In the genomic region with DNA sequence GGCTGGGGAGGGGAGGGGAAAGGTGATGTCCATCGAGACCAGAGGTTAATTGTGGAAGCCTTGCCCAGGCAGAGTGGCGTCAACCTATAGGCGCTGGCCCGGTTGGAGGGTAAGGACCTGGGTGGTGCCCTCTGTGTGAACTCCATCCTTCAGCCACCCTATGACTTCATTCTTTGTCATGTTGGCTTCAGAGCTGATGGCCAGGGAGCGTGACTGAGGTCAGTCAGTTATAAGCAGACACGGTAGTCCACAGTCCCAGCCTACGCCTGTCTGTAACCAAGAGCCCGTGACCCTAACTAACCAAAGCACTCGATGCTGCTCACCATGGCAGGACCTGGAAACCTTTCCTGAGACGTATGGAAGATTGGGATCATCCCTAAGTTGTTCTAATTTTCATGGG, we compare ENCODE assay signal across 24 mouse cellular contexts. TPM values are rescaled to one million over a fixed set of nuclear protein-coding genes. Genes with fewer than 3 reads are reported as not detected.
DNase-seq lines count a peak whose midpoint lies in the region; ATAC-seq and TF ChIP-seq lines count a peak whose summit lies in the region.
"Had no signal": no experiment of that assay in that cellular context is flagged by ENCODE, and none has a peak within 500 bp of the region (broad histone marks: within the 10 kb centered on the region; RNA-seq: fewer than 3 reads in every experiment).

No protein-coding gene starts in this region.

- in situ Hi-C loops in ES-E14 (cut with MboI; ENCODE audit: low sequenced_read_pairs in 2 of 2, unreplicated experiment in 2 of 2) = no loop called here

- no peak for TF ChIP-seq POLR2A in thymus, adult 2 months (IDR thresholded peaks at IDR 0.05; ENCODE audit: control insufficient read depth, extremely low read depth, insufficient read depth, low read length, poor library complexity)

- H3K4me3 ChIP-seq in hindbrain, embryonic 10.5 days = no peak overlapping the region
- no peak overlapping the region for H3K4me3 ChIP-seq in hindbrain, embryonic 16.5 days (ENCODE audit: low read length)
- H3K4me3 ChIP-seq in kidney, embryonic 16.5 days (ENCODE audit: low read length) = no peak overlapping the region
- no peak overlapping the region for H3K4me3 ChIP-seq in ES-E14 (ENCODE audit: insufficient read depth in 1 of 2, low read depth in 1 of 2, low read length in 2 of 2, poor library complexity in 1 of 2, severe bottlenecking in 1 of 2)
- no peak overlapping the region for H3K4me3 ChIP-seq in stomach, postnatal 0 days (ENCODE audit: low read depth, low read length)
- no peak overlapping the region for H3K4me3 ChIP-seq in thymus, adult 2 months (ENCODE audit: control insufficient read depth, insufficient read depth, low read length)
- H3K4me3 ChIP-seq: embryonic facial prominence, embryonic 10.5 days; embryonic facial prominence, embryonic 13.5 days; erythroblast, embryonic 14.5 days; forebrain, embryonic 12.5 days; forebrain, embryonic 15.5 days; heart, embryonic 10.5 days; hindbrain, embryonic 15.5 days; intestine, embryonic 15.5 days had no signal

- no peak for TF ChIP-seq EP300 in stomach, postnatal 0 days (optimal IDR thresholded peaks at IDR 0.05)

- 60% methylated on average over 10 of the region's 10 CpGs for WGBS in hindbrain, embryonic 10.5 days
- WGBS in hindbrain, embryonic 16.5 days = 65% methylated on average over 10 of the region's 10 CpGs
- WGBS in kidney, embryonic 16.5 days = 61% methylated on average over 10 of the region's 10 CpGs
- WGBS in stomach, postnatal 0 days = 80% methylated on average over 10 of the region's 10 CpGs
- 96% methylated on average over 10 of the region's 10 CpGs for WGBS in thymus, adult 2 months

- DNase-seq in hindbrain, embryonic 10.5 days (ENCODE audit: low spot score) = no peak
- DNase-seq in kidney, postnatal 10 days = no peak
- no peak for DNase-seq in ES-E14 (ENCODE audit: low read depth, low spot score)
- DNase-seq in stomach, postnatal 0 days (ENCODE audit: low spot score) = peak; percentile 38
- DNase-seq in thymus, adult 2 months = no peak
- DNase-seq: adrenal gland, postnatal 10 days; adrenal gland, postnatal 36 days; B cell, adult 2 months; cerebellum, adult 18-20 months; cerebellum, adult 9-10 months; cerebellum, postnatal 14 days; gastrocnemius, postnatal 25 days; heart, adult 18-20 months had no signal

- no peaks in the 10 kb centered on the region for H3K9me3 ChIP-seq in hindbrain, embryonic 10.5 days
- H3K9me3 ChIP-seq in hindbrain, embryonic 16.5 days (ENCODE audit: control insufficient read depth, low read length) = no peaks in the 10 kb centered on the region
- H3K9me3 ChIP-seq in kidney, embryonic 16.5 days (ENCODE audit: low read length) = no peaks in the 10 kb centered on the region
- no peaks in the 10 kb centered on the region for H3K9me3 ChIP-seq in ES-E14 (ENCODE audit: control insufficient read depth, insufficient read depth, low read depth, low read length)
- no peaks in the 10 kb centered on the region for H3K9me3 ChIP-seq in stomach, postnatal 0 days (ENCODE audit: control insufficient read depth, low read length)
- H3K9me3 ChIP-seq: embryonic facial prominence, embryonic 10.5 days; embryonic facial prominence, embryonic 13.5 days; forebrain, embryonic 12.5 days; forebrain, embryonic 15.5 days; heart, embryonic 10.5 days; hindbrain, embryonic 15.5 days; intestine, embryonic 15.5 days had no signal

- H3K4me2 ChIP-seq in hindbrain, embryonic 16.5 days (ENCODE audit: low read length) = no peak overlapping the region
- H3K4me2 ChIP-seq in kidney, embryonic 16.5 days (replicated peaks; ENCODE audit: low read depth, low read length) = no peak overlapping the region
- no peak overlapping the region for H3K4me2 ChIP-seq in stomach, postnatal 0 days (replicated peaks; ENCODE audit: low read depth)
- H3K4me2 ChIP-seq: embryonic facial prominence, embryonic 13.5 days; forebrain, embryonic 12.5 days; forebrain, embryonic 15.5 days; hindbrain, embryonic 15.5 days; intestine, embryonic 15.5 days had no signal

- H3K27me3 ChIP-seq in hindbrain, embryonic 10.5 days (ENCODE audit: insufficient read depth, poor library complexity, severe bottlenecking) = no peaks in the 10 kb centered on the region
- no peaks in the 10 kb centered on the region for H3K27me3 ChIP-seq in hindbrain, embryonic 16.5 days (replicated peaks; ENCODE audit: control insufficient read depth, insufficient read depth, low read length)
- no peaks in the 10 kb centered on the region for H3K27me3 ChIP-seq in kidney, embryonic 16.5 days (ENCODE audit: insufficient read depth, low read length)
- H3K27me3 ChIP-seq in stomach, postnatal 0 days (ENCODE audit: control insufficient read depth, insufficient read depth, low read length) = no peaks in the 10 kb centered on the region
- H3K27me3 ChIP-seq in thymus, adult 2 months (ENCODE audit: control insufficient read depth, insufficient read depth, low read length) = no peaks in the 10 kb centered on the region
- H3K27me3 ChIP-seq: embryonic facial prominence, embryonic 13.5 days; forebrain, embryonic 12.5 days; forebrain, embryonic 15.5 days; hindbrain, embryonic 15.5 days; intestine, embryonic 15.5 days had no signal

- 0 out of 2 replicates have a peak, but pooled peaks cover 12% of the 10 kb centered on the region for H3K36me3 ChIP-seq in hindbrain, embryonic 10.5 days
- peaks cover 3% of the 10 kb centered on the region; the same call in 1 of the 2 replicates for H3K36me3 ChIP-seq in hindbrain, embryonic 16.5 days (ENCODE audit: control insufficient read depth, insufficient read depth, low read length)
- H3K36me3 ChIP-seq in kidney, embryonic 16.5 days (ENCODE audit: insufficient read depth, low read length) = no peaks in the 10 kb centered on the region
- peaks cover 9% of the 10 kb centered on the region; the same call in 1 of the 2 replicates for H3K36me3 ChIP-seq in ES-E14 (ENCODE audit: control insufficient read depth, insufficient read depth, low read length, poor library complexity, severe bottlenecking)
- H3K36me3 ChIP-seq in stomach, postnatal 0 days (ENCODE audit: control insufficient read depth, insufficient read depth, low read length) = no peaks in the 10 kb centered on the region
- H3K36me3 ChIP-seq in thymus, adult 2 months (ENCODE audit: control insufficient read depth, insufficient read depth, low read length) = peaks cover 13% of the 10 kb centered on the region
- H3K36me3 ChIP-seq: embryonic facial prominence, embryonic 10.5 days; embryonic facial prominence, embryonic 13.5 days; forebrain, embryonic 12.5 days; heart, embryonic 10.5 days; hindbrain, embryonic 15.5 days; intestine, embryonic 15.5 days had no signal

- H3K4me1 ChIP-seq in hindbrain, embryonic 10.5 days (replicated peaks) = peaks cover 51% of the 10 kb centered on the region
- peaks cover 10% of the 10 kb centered on the region for H3K4me1 ChIP-seq in hindbrain, embryonic 16.5 days (ENCODE audit: control insufficient read depth, insufficient read depth, low read depth, low read length)
- H3K4me1 ChIP-seq in kidney, embryonic 16.5 days (ENCODE audit: insufficient read depth, low read length) = peaks cover 11% of the 10 kb centered on the region
- peaks cover 7 to 33% of the 10 kb centered on the region in 2 experiments for H3K4me1 ChIP-seq in ES-E14 (ENCODE audit: control insufficient read depth in 2 of 2, insufficient read depth in 2 of 2, low read length in 2 of 2, poor library complexity in 1 of 2)
- H3K4me1 ChIP-seq in stomach, postnatal 0 days (replicated peaks; ENCODE audit: control insufficient read depth, insufficient read depth) = 0 out of 2 replicates have a peak, but pooled peaks cover 3% of the 10 kb centered on the region
- H3K4me1 ChIP-seq in thymus, adult 2 months (replicated peaks; ENCODE audit: control insufficient read depth, insufficient read depth, low read length) = no peaks in the 10 kb centered on the region

- TF ChIP-seq CTCF in stomach, postnatal 0 days (IDR thresholded peaks at IDR 0.05; ENCODE audit: low read depth) = no peak
- TF ChIP-seq CTCF in thymus, adult 2 months (IDR thresholded peaks at IDR 0.05; ENCODE audit: borderline replicate concordance, control insufficient read depth, extremely low read depth, insufficient read depth, low read length, poor library complexity) = no peak

- ATAC-seq in hindbrain, embryonic 16.5 days = no peak
- ATAC-seq in kidney, embryonic 16.5 days (ENCODE audit: low FRiP score, low TSS enrichment) = peak; percentile 49; the same call in 1 of the 2 replicates
- ATAC-seq in stomach, postnatal 0 days (ENCODE audit: low FRiP score, low TSS enrichment) = peak; percentile 67
- ATAC-seq: forebrain, embryonic 15.5 days; intestine, embryonic 15.5 days had no signal

- peak overlapping the region; percentile 70 for H3K27ac ChIP-seq in hindbrain, embryonic 10.5 days
- H3K27ac ChIP-seq in hindbrain, embryonic 16.5 days (ENCODE audit: low read depth, low read length) = no peak overlapping the region
- H3K27ac ChIP-seq in kidney, embryonic 16.5 days (ENCODE audit: low read length) = no peak overlapping the region
- no peak overlapping the region for H3K27ac ChIP-seq in ES-E14 (ENCODE audit: insufficient read depth, low read depth, low read length, poor library complexity, severe bottlenecking)
- no peak overlapping the region; the same call in 1 of the 2 replicates for H3K27ac ChIP-seq in stomach, postnatal 0 days (replicated peaks)
- H3K27ac ChIP-seq in thymus, adult 2 months (ENCODE audit: control insufficient read depth, insufficient read depth, low read length) = no peak overlapping the region
- H3K27ac ChIP-seq: embryonic facial prominence, embryonic 10.5 days; embryonic facial prominence, embryonic 13.5 days; forebrain, embryonic 12.5 days; forebrain, embryonic 15.5 days; heart, embryonic 10.5 days; hindbrain, embryonic 15.5 days; intestine, embryonic 15.5 days had no signal

- no peak overlapping the region for H3K9ac ChIP-seq in hindbrain, embryonic 16.5 days (ENCODE audit: low read depth, low read length)
- no peak overlapping the region for H3K9ac ChIP-seq in kidney, embryonic 16.5 days (replicated peaks; ENCODE audit: low read length)
- H3K9ac ChIP-seq in ES-E14 (ENCODE audit: insufficient read depth, low read depth, low read length, poor library complexity, severe bottlenecking) = 0 out of 2 replicates have a peak overlapping the region, but pooled peaks have one; percentile 1
- H3K9ac ChIP-seq in stomach, postnatal 0 days (ENCODE audit: low read length) = no peak overlapping the region
- H3K9ac ChIP-seq: embryonic facial prominence, embryonic 13.5 days; forebrain, embryonic 12.5 days; forebrain, embryonic 15.5 days; hindbrain, embryonic 15.5 days; intestine, embryonic 15.5 days had no signal

RNA-seq across cellular contexts. Expression of gene Slc37a1, which starts 26.1 kb away (rescaled TPM):
- polyA plus RNA-seq in hindbrain, embryonic 10.5 days (2016; fragmentation: Nextera tagmentation; extraction: Ambion mirVana) = 9.0 and 17.3 TPM in 2 replicates
- 8.6 and 10.9 TPM in 2 replicates for polyA plus RNA-seq in hindbrain, embryonic 16.5 days (2015; fragmentation: Nextera tagmentation; extraction: Ambion mirVana)
- 2.8 and 3.0 TPM in 2 replicates for polyA plus RNA-seq in kidney, embryonic 16.5 days (2015; fragmentation: Nextera tagmentation; extraction: Ambion mirVana)
- 37.5 and 64.8 TPM in 2 replicates for total RNA-seq in ES-E14 (2012; rRNA removed)
- 14.7 and 16.6 TPM in 2 replicates for polyA plus RNA-seq in stomach, postnatal 0 days (2015; fragmentation: Nextera tagmentation; extraction: Ambion mirVana)
- polyA plus RNA-seq in thymus, adult 2 months (2012; rRNA removed) = 59.6 and 59.7 TPM in 2 replicates

RNA-seq across cellular contexts. Expression of gene Rsph1, which starts 35.5 kb away (rescaled TPM):
- polyA plus RNA-seq in hindbrain, embryonic 10.5 days (2016; fragmentation: Nextera tagmentation; extraction: Ambion mirVana) = 4.1 and 7.7 TPM in 2 replicates
- polyA plus RNA-seq in hindbrain, embryonic 16.5 days (2015; fragmentation: Nextera tagmentation; extraction: Ambion mirVana) = 6.4 and 8.8 TPM in 2 replicates
- polyA plus RNA-seq in kidney, embryonic 16.5 days (2015; fragmentation: Nextera tagmentation; extraction: Ambion mirVana) = 2.0 and 2.3 TPM in 2 replicates
- total RNA-seq in ES-E14 (2012; rRNA removed) = 1.4 and 1.9 TPM in 2 replicates
- 0.87 and 0.99 TPM in 2 replicates for polyA plus RNA-seq in stomach, postnatal 0 days (2015; fragmentation: Nextera tagmentation; extraction: Ambion mirVana)
- 0.29 and 0.51 TPM in 2 replicates for polyA plus RNA-seq in thymus, adult 2 months (2012; rRNA removed)
- total RNA-seq: CH12.LX had no signal
- polyA plus RNA-seq: erythroblast, embryonic 14.5 days had no signal
